Mouse (Mus musculus): ENCODE results near the gene Sec16b. TPM values are rescaled to one million over a fixed set of nuclear protein-coding genes. Genes with fewer than 3 reads are reported as not detected.
A peak's percentile ranks its signal among the peaks of the same experiment; 100 is the strongest.

The Sec16b gene
- total and polyA plus RNA-seq, 3 experiments, result 13.9 to 19.6 (median 14.6) TPM

DNA sequence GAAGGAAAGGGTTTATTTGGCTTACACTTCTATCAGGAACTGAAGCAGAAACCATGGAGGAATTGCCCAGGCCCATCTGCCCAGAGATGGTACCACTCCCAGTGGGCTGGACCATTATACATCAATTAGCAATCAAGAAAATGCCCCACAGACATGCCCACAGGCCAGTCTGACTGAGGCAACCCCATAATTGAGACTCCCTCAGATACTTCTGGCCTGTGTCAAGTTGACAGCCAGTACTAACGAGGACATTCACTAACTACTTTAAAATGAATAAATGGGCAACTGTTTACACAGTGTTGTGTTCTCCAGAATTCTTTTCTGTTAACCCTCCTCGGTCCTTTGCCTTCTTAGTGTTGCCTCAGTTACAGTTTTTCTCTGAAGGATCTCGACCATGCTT is 44.2 kb upstream of the Sec16b start:
- Histone ChIP-seq H3K4me2 (ENCODE audit: insufficient read depth, low read depth, poor library complexity, severe bottlenecking) (no peak overlapping the region), H3K4me3 (replicated peaks in 1 of 3; ENCODE audit: low read depth in 2 of 3, low read length in 2 of 3, poor library complexity in 1 of 3) (no peak overlapping the region), H3K9ac (ENCODE audit: insufficient read depth, low read depth) (no peak overlapping the region), H3K27ac (ENCODE audit: insufficient read depth, low read depth) (no peak overlapping the region), H3K4me1 (ENCODE audit: control insufficient read depth in 1 of 2, insufficient read depth in 2 of 2) (peaks cover 3 to 18% of the 10 kb centered on the region in 2 experiments; a peak in 3 of 4 replicates), H3K27me3 (replicated peaks) (no peaks in the 10 kb centered on the region), H3K79me2 (replicated peaks; ENCODE audit: control insufficient read depth, extremely low read depth, insufficient read depth, poor library complexity, severe bottlenecking) (no peaks in the 10 kb centered on the region), H3K9me3 (replicated peaks; ENCODE audit: low read length) (no peaks in the 10 kb centered on the region), H3K36me3 (replicated peaks in 1 of 2; ENCODE audit: control insufficient read depth in 1 of 2, insufficient read depth in 1 of 2, low read length in 1 of 2) (peaks cover 18 to 50% of the 10 kb centered on the region in 2 experiments)
- TF ChIP-seq KAT2A (IDR thresholded peaks at IDR 0.05; ENCODE audit: insufficient replicate concordance, low read length), result no peak
- TF ChIP-seq CHD2 (IDR thresholded peaks at IDR 0.05; ENCODE audit: low read length), result no peak
- TF ChIP-seq NRF1 (IDR thresholded peaks at IDR 0.05; ENCODE audit: low read depth, low read length), result no peak
- no peak for DNase-seq (ENCODE audit: extremely low read depth)
- in situ Hi-C loops (cut with MboI; ENCODE audit: low pct_ligation_motif_present, low pct_unique_long_range_greater_than_20kb, low sequenced_read_pairs), result no loop called here
- dilution Hi-C loops (cut with MboI; ENCODE audit: extremely low pct_ligation_motif_present, extremely low pct_unique_long_range_greater_than_20kb, low sequenced_read_pairs), result no loop called here

DNA sequence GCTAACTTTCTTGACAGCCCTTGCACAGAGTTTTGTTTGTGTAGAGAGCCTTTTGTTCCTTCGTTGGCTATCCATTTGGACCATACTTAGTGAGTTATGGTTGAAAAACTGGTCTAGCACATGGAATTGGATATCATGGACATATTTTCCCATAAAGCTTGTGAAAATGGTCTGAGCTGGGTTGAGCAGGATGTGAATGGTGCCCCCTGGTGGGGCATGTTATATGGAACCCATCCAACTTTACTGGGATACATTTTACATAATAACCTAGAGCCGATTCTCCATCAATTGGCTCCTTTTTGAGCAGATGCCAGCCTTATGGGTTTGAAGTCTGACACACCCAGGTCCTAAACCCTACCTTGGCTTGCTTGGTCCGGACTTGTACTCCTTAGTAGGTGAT is 41.3 kb upstream of the Sec16b start:
- dilution Hi-C loops (cut with MboI; ENCODE audit: extremely low pct_ligation_motif_present, extremely low pct_unique_long_range_greater_than_20kb, low sequenced_read_pairs), result no loop called here

DNA sequence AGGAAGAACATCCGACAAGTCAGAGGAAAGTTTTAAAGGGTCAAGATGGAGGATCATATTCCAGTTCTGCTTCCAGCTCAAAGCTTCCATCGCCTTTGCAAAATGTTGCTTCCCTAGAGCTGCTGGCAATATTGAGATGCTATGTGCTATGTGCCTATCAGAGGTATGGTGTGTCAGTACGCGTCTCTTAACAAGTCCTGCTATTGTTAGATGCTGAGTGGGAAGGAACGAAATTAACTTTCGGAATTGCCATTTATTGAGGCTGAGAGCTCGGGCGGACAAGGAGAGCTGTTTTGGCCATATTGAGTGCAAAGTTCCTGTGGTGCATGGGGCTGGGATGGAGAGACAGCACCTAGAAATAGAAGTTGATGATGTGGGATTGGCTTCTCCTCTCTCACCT is 38.7 kb upstream of the Sec16b start:
- Histone ChIP-seq H3K27me3 (replicated peaks) (no peaks in the 10 kb centered on the region), H3K9me3 (replicated peaks; ENCODE audit: low read length) (no peaks in the 10 kb centered on the region), H3K4me3 (replicated peaks in 1 of 3; ENCODE audit: low read depth in 2 of 3, low read length in 2 of 3, poor library complexity in 1 of 3) (no peak overlapping the region), H3K4me1 (ENCODE audit: control insufficient read depth in 1 of 2, insufficient read depth in 2 of 2) (peaks cover 4 to 9% of the 10 kb centered on the region in 2 experiments; a peak in 3 of 4 replicates), H3K9ac (ENCODE audit: insufficient read depth, low read depth) (no peak overlapping the region), H3K79me2 (replicated peaks; ENCODE audit: control insufficient read depth, extremely low read depth, insufficient read depth, poor library complexity, severe bottlenecking) (no peaks in the 10 kb centered on the region), H3K27ac (ENCODE audit: insufficient read depth, low read depth) (no peak overlapping the region), H3K36me3 (replicated peaks in 1 of 2; ENCODE audit: control insufficient read depth in 1 of 2, insufficient read depth in 1 of 2, low read length in 1 of 2) (peaks cover 31 to 86% of the 10 kb centered on the region in 2 experiments), H3K4me2 (ENCODE audit: insufficient read depth, low read depth, poor library complexity, severe bottlenecking) (no peak overlapping the region)
- dilution Hi-C loops (cut with MboI; ENCODE audit: extremely low pct_ligation_motif_present, extremely low pct_unique_long_range_greater_than_20kb, low sequenced_read_pairs) (no loop called here), in situ Hi-C loops (cut with MboI; ENCODE audit: low pct_ligation_motif_present, low pct_unique_long_range_greater_than_20kb, low sequenced_read_pairs) (no loop called here)
- TF ChIP-seq MYC (IDR thresholded peaks at IDR 0.05; ENCODE audit: low read depth, low read length) (no peak), TBP (conservative IDR thresholded peaks at IDR 0.05; ENCODE audit: low read depth, low read length) (no peak), RAD21 (IDR thresholded peaks at IDR 0.05; ENCODE audit: low read depth, low read length) (no peak), RCOR1 (conservative IDR thresholded peaks at IDR 0.05; ENCODE audit: low read depth, low read length) (no peak)
- no peak for DNase-seq (ENCODE audit: extremely low read depth)

More for the DNA sequence above, 41.3 kb upstream of the Sec16b start:
- Histone ChIP-seq H3K9ac (ENCODE audit: insufficient read depth, low read depth) (no peak overlapping the region), H3K4me3 (replicated peaks in 1 of 3; ENCODE audit: low read depth in 2 of 3, low read length in 2 of 3, poor library complexity in 1 of 3) (no peak overlapping the region), H3K36me3 (replicated peaks in 1 of 2; ENCODE audit: control insufficient read depth in 1 of 2, insufficient read depth in 1 of 2, low read length in 1 of 2) (peaks cover 23 to 76% of the 10 kb centered on the region in 2 experiments), H3K4me2 (ENCODE audit: insufficient read depth, low read depth, poor library complexity, severe bottlenecking) (no peak overlapping the region), H3K27me3 (replicated peaks) (no peaks in the 10 kb centered on the region), H3K27ac (ENCODE audit: insufficient read depth, low read depth) (no peak overlapping the region), H3K9me3 (replicated peaks; ENCODE audit: low read length) (no peaks in the 10 kb centered on the region), H3K4me1 (ENCODE audit: control insufficient read depth in 1 of 2, insufficient read depth in 2 of 2) (peaks cover 0 to 1% of the 10 kb centered on the region in 2 experiments; a peak in 1 of 4 replicates), H3K79me2 (replicated peaks; ENCODE audit: control insufficient read depth, extremely low read depth, insufficient read depth, poor library complexity, severe bottlenecking) (no peaks in the 10 kb centered on the region)
- TF ChIP-seq NRF1 (IDR thresholded peaks at IDR 0.05; ENCODE audit: low read depth, low read length), result no peak
- no peak for TF ChIP-seq MYC (IDR thresholded peaks at IDR 0.05; ENCODE audit: low read depth, low read length)
- TF ChIP-seq SMC3 (IDR thresholded peaks at IDR 0.05; ENCODE audit: low read depth, low read length), result peak; percentile 36; the same call in 1 of the 2 replicates
- TF ChIP-seq RCOR1 (conservative IDR thresholded peaks at IDR 0.05; ENCODE audit: low read depth, low read length), result no peak
- no peak for TF ChIP-seq MAX (IDR thresholded peaks at IDR 0.05; ENCODE audit: low read length)
- TF ChIP-seq ETS1 (conservative IDR thresholded peaks at IDR 0.05; ENCODE audit: low read depth, low read length), result no peak
- TF ChIP-seq ZNF384 (IDR thresholded peaks at IDR 0.05; ENCODE audit: low read depth, low read length), result no peak
- peak; percentile 56 to 70; a peak in 3 of 4 replicates for TF ChIP-seq CTCF (conservative IDR thresholded peaks at IDR 0.05 in 1 of 2, IDR thresholded peaks at IDR 0.05 in 1 of 2; ENCODE audit: low read depth in 2 of 2, low read length in 2 of 2)
- TF ChIP-seq NELFE (IDR thresholded peaks at IDR 0.05; ENCODE audit: low read depth, low read length), result 0 out of 2 replicates have a peak, but pooled peaks have one; percentile 9
- TF ChIP-seq POLR2AphosphoS2 (IDR thresholded peaks at IDR 0.05; ENCODE audit: low read depth, low read length), result no peak
- TF ChIP-seq RAD21 (IDR thresholded peaks at IDR 0.05; ENCODE audit: low read depth, low read length), result peak; percentile 42
- TF ChIP-seq MAFK (IDR thresholded peaks at IDR 0.05; ENCODE audit: insufficient replicate concordance, low read length), result no peak
- no peak for TF ChIP-seq GABPA (IDR thresholded peaks at IDR 0.05; ENCODE audit: insufficient replicate concordance, low read depth, low read length)
- in situ Hi-C loops (cut with MboI; ENCODE audit: low pct_ligation_motif_present, low pct_unique_long_range_greater_than_20kb, low sequenced_read_pairs), result no loop called here
- DNase-seq (ENCODE audit: extremely low read depth), result peak; percentile 38
